Mouse (Mus musculus) T-helper 1 cell (primary cell): ENCODE measurements around the gene Ppfibp2.

Experiments used
- in situ Hi-C: fragments of 300-600 bp; cut with MboI, MseI; formaldehyde crosslinking; loops from one replicate; pipeline ENCODE4 v1.15.1; 2025; ENCODE audit warnings: high pct_unique_total_duplicates

The Ppfibp2 gene

DNA sequence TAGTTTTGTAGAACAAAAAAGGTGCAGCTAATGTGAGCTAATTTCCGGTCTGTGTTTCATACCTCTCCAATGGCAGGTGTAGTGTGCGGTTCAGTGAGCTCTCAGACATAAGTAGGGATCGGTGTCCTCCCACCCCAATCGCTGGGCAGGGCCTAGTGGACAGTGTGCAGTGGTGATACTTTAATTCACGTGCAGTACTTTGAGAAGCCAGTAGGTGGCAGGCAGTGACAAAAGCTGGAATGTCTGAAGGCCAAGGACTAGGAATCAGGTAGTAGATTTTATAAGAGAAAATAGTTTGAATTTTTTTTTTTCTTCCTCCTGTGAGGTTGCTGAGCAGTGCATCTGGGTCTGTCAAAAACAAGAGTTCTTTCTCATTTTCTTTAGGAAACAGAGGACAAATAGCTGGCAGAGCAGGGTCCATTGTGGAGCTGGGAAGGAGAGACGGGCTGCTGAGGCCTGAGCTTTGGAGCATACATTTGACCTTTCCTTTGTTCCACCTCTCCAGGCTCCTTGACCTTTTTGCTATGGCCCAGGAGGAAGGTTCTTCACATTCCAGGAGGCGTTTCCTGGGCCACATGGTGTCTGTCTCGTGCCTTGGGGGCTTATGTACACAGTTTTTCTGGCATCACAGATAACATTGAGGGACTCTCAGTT lies 66.3 kb downstream of the Ppfibp2 start:
- in situ Hi-C loops: loop anchor here (5.0 kb wide), 2 partner anchors 54 to 86 kb away; no protein-coding TSS in a partner anchor

DNA sequence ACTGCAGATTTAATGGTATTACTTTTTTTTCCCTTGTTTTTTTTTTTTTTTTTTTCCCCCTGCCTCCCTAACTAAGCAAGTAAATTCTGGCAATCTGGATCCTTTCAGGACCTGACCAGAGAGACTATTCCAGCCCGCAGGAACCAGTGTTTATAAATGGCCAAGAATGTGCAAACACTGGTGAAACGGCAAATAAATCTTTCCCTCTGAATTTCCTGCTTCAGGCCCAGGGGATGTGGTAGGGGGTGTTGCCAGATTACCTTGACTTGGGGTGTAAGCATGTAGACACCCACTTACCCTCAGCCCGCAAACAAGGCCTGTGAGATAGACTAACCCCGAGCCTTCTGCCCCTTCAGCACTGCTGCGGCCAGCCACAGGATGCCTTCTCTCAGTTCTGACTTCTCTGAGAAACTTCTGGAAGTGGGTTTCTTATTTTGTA lies 66.9 kb downstream of the Ppfibp2 start:
- in situ Hi-C loops: loop anchor here (5.0 kb wide), 2 partner anchors 55 to 85 kb away; no protein-coding TSS in a partner anchor

DNA sequence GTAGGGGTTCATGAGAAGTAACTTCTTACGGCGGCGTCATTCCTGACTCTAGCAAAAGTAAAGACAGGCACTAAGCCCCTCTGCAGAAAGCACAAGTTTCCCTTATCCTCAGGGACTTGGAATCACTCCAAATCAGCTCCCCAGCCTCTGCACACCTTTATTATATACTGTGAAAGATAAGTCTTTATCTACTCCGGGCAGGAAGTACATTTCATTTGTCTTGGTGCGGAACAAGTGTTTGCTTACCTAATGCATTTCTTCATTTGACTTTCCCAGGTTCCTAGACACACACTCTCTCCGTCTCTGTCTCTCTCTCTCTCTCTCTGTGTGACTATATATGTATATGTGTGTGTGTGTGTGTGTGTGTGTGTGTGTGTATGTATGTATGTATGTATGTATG lies 68.6 kb downstream of the Ppfibp2 start:
- in situ Hi-C loops: loop anchor here (5.0 kb wide), 2 partner anchors 56 to 84 kb away; no protein-coding TSS in a partner anchor

DNA sequence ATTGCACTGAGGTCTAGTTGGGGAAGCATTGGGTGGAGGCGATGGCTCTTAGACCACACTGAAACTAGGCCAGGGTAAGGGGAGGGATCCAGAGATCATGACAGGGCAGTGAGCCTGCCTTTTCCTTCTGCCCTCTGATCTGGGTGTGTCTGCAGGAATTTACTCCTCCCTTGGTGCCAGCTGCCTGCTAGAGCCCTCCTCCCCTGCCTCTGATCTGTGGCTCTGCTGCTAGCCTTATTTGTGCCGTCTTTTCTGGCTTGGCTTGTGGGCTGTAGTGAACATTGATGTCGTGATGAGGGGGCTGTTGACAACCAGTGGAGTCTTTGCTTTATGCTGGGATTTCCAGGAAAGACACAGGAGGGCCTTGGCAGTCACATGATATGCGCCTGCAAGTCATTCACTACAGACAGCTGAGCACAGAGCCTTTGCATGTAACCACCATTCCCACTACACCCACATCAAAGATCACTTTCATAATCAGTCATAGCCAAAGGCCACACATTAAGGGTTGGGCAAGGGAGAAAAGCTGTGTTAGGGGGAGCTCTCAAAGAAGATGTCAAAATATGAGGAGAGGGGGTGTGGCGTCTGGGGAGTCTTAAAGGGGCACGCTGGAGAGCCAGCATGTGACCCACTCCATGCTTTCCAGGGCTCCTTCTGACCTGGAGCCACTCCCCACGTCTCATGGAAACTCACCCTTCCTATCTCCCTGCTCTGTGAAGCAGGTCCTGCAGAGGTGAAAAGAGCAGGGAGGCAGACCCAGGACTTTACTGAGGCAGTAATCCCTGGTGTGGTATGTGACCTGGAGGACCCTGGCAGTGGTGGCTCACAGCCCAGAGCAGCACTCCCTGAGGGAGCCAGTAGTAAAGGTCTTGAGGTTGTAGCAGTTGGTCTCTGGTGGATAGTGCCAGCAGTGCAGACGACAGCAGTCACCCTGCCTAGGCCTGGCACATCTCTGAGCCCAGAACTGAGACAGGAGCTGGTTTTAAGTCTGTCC lies 69.4 kb downstream of the Ppfibp2 start:
- in situ Hi-C loops: loop anchor here (5.0 kb wide), 2 partner anchors 57 to 83 kb away; no protein-coding TSS in a partner anchor

DNA sequence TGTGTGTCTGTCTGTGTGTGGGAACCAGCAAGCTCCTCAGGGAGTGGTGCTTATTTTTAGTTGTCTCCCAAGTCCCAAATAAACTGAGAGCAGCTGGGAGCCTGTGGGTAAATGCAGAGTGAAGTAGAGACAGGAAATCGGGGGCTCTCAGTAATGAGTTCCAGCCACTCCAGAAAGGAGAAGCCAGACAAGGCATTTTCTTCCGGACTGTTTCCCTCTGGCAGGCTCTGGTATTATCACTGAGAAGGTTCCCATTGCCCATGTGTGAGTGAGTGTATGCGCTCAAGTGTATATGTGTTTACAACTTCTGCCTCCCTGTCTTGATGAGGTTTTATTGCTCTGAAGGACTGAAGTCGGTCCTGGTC lies 70.2 kb downstream of the Ppfibp2 start:
- in situ Hi-C loops: no loop called here

DNA sequence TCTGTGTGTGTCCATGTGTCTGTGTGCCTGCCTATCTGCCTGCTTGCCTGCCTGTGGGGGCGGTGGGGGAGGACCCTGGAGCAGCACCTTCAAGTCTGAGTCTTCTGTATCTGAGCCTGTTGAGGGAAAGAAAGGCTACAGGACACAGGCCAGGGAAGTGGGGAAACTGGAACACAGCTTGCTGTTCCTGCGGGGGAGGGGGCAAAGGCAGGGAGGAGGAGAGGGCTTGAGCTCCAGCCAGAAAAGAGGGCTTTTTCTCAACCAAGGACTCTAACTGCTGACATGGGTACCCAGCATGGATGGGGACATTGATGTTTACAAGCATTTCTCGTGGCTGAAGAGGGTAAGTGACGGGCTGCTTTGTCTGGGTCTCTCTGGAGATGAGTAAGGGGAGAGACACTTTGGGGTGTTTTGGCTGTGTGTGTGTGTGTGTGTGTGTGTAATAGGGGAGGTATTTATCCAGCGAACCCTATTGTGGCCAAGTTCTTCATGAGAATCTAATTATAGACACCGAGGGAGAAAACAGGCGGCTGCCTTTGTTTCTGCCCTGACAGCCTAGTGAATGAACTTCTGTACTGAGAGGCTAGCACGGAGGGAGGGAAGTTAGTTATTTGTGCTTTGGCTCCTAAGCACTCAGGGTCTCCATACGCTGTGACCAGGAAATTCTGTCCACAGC lies 70.7 kb downstream of the Ppfibp2 start:
- in situ Hi-C loops: no loop called here

DNA sequence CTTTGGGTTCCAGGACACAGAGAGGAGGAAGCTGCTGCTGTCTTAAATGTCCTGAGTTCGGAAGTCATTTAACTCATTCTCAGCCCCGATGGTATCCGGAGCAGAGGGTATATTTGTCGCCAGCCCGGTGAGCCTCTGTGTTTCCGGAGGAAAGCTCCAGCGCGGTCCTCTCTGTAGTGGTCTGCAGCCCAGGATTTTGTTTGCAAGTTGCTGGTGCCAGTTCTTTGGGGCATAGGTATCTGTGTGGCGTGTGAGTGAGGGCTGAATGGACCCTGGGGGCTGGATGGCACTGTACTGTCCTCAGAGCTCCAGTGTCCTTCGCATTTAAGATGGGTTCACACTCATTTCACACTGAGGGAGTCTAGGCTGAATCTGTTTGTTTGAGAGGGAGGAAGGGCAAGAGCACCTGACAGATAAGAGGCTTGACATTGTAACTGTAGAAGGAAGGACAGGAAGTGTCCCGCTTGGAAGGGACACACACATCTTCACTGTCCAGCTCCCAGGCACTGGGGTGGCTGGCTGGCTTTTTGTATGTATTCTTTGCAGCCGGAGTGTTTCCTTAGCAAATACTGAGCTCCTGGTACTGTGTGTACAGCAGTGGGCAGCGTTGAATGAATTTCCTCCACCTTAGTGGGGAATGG lies 71.4 kb downstream of the Ppfibp2 start:
- in situ Hi-C loops: no loop called here

DNA sequence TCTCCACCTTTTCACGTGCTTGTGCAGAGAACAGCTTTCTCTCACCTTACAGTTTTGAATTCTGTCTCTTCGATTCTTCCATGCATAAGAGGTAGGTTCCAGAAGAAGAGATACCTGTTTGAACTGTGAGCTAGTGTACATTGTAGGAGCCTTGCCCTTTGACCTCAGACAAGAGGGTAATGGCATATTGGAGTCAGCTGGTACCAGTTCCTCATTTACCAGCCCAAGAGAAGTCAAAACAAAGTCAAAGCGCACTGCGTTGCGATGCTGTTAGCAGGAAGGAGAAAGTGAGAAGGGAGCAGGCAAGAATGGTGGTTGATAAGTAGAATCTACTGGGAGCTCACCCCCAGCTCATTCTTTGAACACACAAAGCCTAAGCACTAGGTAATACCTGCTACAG lies 73.5 kb downstream of the Ppfibp2 start:
- in situ Hi-C loops: no loop called here

DNA sequence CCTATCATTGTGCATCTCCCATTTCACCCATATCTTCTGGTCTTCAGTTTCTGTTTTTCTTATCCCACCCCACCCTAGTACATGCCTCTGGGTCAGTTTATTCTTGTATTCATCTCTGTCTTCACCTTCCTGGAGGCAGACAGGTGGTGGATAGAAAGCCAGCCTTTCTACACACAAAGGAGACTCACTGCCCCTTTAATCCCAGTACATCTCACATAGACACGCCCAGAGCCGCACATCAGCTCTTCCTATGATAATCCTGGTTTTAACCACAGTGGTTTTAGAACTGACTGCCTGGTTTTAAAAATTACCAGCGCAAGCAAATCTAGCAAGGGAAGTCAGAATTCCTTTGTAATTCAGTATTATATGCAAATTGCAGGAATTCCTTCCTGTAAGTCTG lies 80.2 kb downstream of the Ppfibp2 start:
- in situ Hi-C loops: no loop called here

DNA sequence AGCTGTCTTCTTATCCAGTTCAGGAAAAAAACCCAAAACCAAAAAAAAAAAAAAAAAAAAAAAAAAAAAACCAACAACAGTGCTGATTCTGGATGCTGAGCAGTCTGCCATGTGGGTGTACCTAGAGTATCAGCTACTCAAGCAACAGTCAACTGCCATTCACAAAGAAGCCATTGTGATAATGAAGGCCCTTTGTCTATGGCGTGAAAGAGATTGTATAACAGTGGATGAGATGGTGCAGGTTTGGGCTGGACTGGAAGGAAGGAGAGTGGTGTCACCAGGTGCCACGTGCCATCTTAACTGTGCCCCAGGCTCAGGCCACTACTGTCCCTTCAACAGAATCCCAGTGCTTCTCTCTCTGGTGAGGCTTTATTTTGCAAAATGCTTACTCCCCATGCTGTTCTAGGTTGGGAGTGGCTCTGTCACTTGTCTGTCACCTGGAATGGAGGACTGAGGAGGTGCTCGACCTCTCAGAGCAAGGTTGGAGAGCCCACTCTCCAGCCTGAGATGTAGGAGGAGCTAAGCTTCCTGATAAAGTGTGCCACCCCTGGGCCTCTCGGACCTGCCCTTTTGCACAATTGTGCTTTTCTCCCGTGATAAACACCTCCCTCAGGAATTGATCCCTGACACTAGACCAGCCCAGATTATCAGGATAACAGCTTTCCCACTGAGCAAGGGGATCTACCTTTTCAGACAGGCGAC lies 85.3 kb downstream of the Ppfibp2 start:
- in situ Hi-C loops: no loop called here

DNA sequence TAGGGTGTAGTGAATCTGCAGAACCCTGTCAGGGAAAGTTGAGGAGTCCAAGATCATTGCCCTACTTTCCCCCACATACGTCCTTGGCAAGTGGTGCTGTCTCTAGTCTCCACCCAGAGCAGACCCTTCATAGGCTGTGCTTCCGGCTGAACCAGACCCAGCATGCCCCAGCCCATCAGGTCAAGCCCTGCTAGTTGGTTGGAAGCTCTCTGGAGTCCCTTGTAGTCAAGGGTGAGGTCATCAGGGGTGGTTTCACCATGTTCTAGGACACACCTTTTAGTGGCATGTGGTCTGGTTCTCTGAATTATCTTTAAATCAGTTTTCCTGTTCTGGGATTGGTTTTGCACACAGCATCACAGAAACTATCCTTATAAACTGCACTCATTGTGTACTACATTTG lies 86.3 kb downstream of the Ppfibp2 start:
- in situ Hi-C loops: no loop called here

DNA sequence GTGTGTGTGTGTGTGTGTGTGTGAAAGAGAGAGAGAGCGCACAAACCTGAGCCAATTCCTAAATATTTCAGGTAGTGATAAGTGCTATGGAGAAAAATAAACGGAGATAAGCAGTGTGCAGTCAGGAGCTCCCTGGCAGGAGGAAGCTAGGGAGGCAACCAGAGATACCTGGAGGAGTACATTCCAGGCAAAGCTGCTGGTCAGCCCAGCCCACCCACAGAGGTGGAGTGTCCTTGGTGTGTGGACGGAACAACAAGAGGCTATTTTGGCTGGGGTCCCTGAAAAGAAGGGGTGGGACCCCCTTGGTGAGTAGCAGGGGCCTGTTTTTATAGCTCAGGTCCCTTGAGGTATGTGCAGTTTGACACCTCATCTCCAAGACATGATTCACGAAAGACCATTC lies 88.2 kb downstream of the Ppfibp2 start:
- in situ Hi-C loops: no loop called here

DNA sequence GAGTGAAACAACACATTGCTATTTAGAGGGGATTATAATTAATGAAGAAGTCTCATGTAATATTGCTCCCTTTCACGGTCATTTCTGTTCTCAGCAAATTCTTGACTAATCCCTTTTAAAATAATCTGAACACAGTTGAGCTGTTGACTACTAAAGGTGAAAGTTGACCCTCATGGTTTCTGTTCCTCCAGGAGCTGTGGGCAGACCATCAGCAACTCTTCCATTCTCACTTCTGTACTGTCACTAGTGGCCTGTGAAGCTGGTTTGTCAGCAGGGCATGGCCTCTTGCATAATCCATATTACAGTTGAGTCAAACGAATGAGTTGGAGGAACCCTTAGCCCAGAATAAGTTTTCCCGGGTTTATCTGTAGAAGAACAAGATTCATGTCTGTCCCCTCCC lies 88.6 kb downstream of the Ppfibp2 start:
- in situ Hi-C loops: no loop called here

DNA sequence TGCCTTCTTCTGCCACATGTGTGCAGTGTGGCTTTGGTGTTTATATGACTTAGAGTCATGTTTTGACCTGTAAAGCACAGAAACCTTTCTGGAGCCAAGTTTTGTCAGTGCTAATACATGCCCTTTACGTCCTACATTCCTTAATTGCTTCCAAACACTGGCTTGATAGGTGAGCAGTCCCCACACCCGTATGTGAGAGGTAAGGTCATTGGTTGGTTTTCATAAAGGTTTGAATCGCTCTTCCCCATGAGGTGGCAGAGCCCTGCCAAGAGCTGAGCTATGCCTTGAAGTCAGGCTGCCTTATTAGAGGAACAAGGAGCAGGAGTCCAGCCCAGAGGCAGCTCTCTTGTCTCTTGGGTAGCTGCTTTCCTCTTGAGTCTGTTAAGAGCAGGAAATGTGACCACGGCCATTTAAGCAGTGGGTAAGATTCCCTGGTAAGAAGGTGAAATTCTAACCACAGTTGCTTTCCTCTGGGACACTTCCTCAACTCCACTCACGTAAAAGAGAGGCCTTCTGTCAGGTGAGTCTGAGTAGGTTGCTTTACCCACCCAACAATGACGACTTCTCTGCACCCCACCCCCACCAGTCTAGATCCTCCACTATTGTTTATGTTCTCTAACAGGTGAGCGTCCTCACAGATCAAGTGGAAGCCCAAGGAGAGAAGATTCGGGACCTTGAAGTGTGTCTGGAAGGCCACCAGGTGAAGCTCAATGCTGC lies 90.4 kb downstream of the Ppfibp2 start:
- in situ Hi-C loops: no loop called here

DNA sequence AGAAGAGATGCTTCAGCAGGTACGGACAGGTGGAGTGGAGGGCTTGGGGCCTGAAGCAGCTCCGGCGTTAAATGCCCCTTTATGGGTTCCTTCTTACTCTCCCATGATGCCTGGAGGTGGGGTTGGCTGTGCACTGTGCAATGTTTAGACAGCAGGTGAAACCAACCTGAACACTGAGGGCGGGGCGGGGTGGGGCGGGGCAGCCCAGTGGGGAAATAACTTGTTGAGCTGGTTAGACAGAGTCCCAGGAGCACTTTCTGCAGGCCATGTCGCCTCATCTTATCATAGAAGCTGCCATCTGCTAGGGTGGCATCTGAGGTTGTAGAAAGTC lies 90.9 kb downstream of the Ppfibp2 start:
- in situ Hi-C loops: no loop called here

DNA sequence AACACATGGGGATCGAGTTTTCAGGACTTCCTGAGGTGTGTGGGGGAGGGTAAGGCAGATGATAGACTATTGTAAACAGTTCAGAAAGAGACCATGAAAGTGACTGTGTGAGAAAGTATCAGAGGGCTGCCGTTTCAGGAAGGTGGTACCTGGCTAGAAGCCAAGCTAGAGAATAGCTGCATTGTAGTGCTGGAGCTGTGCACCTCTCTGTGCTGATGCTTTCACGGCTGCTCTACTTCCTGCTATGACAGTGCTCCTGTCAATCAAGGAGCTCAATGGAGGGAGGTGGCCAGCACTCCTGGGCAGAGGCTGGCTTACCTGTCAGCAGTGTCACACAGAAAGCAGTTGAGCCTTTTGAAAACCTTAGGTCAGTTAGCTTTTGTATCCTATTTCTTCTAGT lies 92.4 kb downstream of the Ppfibp2 start:
- in situ Hi-C loops: no loop called here

DNA sequence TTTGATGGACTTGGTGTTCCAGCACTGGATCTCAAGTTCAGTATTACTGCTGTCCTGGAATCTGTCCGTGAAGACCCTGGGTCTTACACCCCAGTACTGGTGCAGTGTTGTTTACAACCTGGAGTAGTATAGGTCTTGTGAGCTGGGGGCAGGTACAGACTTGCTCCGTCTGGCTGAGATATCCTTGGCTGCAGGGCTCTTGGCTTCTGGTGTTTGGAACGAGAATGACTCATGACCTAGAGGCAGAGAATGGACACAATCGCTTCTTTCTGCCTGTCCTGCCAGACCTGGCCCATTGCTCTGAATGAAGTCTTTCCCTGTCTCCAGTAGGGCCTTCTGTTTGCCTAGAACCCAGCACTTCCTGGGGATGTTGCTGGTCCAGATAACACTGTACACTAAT lies 93.0 kb downstream of the Ppfibp2 start:
- in situ Hi-C loops: no loop called here

DNA sequence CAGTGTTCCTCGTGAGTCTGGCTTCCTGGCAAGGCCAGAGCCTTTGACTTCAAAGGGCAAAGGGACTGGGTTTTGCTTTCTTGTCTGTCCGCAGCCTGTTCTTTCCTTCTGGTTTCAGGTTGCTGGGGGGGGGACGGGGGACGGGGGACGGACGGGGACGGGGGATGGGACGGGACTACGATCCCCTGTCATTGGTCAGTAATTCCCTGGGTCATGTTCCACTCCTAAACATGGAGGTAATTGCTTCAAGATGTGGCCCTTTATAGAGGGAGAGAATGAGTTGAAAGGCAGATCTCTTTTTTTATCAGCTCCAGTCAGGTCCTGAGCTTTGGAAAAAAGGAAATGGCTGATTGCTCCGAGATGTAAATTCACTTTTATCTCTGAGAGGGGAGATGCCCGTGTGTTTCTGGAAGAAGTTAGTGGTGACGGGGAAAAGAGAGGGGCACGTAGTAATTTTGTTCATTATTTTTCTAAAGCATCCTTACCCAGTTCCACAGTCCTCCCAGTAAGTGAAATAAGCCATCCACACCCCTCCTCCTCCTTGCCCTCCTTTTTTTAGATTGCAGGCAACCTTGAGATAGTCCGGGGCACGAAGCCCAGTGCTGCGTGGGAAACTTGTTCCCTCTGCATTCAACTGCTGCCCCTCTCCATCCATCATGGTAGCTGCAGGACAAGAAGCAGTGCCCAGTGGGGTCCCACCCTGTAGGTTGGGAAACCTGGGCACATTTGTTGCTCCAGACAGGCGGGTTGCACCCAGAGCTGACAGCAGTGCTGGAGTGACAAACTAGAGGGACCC lies 95.6 kb downstream of the Ppfibp2 start:
- in situ Hi-C loops: no loop called here

DNA sequence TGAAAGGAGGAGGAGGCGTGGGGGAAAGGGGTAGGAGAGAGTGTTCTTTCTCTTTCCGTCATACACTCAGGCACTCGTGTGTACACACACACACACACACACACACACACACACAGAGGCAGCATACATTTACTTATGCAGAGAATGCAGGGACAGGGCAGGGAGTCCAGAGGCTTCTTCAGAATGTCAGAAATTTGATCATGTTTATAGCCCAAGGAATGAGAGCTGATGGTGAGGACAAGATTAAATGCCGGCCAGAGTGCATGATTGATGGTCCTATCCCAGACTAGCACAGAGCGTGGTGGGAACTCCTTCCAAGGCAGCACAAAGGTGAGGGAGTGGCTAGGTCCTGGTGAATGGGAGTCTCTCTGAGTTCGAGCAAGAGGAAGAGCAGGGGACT lies 96.5 kb downstream of the Ppfibp2 start:
- in situ Hi-C loops: no loop called here
